Mouse (Mus musculus): ENCODE results near the gene Tmem123.

The Tmem123 gene

GRCm38 (mm10) chr9:7829531-7830528 is 66.0 kb downstream of the Tmem123 start:
- no peak for DNase-seq

GRCm38 (mm10) chr9:7833421-7833820 is 69.6 kb downstream of the Tmem123 start:
- no peak for DNase-seq

GRCm38 (mm10) chr9:7835302-7835701 is 71.5 kb downstream of the Tmem123 start:
- DNase-seq = no peak

GRCm38 (mm10) chr9:7836331-7836730 is 72.5 kb downstream of the Tmem123 start:
- no peak for DNase-seq

- peak; percentile 98 for DNase-seq
Measured at GRCm38 (mm10) chr9:7836905-7837805, 73.3 kb downstream of the Tmem123 start, which contains the start of gene Birc2. TSS of gene Birc2 (minus strand) at chr9:7837064.

GRCm38 (mm10) chr9:7837806-7838440 is 74.1 kb downstream of the Tmem123 start:
- peak; percentile 24 for DNase-seq

- DNase-seq = no peak
Measured at GRCm38 (mm10) chr9:7841221-7841620, 77.4 kb downstream of the Tmem123 start.

Data from kidney, adult 9 months (tissue).